Mouse (Mus musculus): ENCODE measurements around the gene Stard13. TPM values are rescaled to one million over a fixed set of nuclear protein-coding genes. Genes with fewer than 3 reads are reported as not detected.

Gene Stard13
- total and polyA plus RNA-seq, 3 experiments: not detected

GRCm38 (mm10) chr5:151183656-151184240 lies 49.9 kb downstream of the Stard13 start:
- Histone ChIP-seq H3K27me3 (ENCODE audit: control insufficient read depth in 1 of 2, insufficient read depth in 2 of 2, low read length in 2 of 2) (no peaks in the 10 kb centered on the region), H3K4me1 (ENCODE audit: control insufficient read depth in 1 of 2, insufficient read depth in 2 of 2, low read length in 2 of 2) (no peaks in the 10 kb centered on the region), H3K79me2 (ENCODE audit: control insufficient read depth, insufficient read depth, low read length, poor library complexity) (no peaks in the 10 kb centered on the region), H3K27ac (ENCODE audit: control insufficient read depth, low read depth, low read length) (no peak overlapping the region), H3K9me3 (replicated peaks; ENCODE audit: insufficient read depth, low read length) (no peaks in the 10 kb centered on the region), H3K4me3 (ENCODE audit: control insufficient read depth in 1 of 2, insufficient read depth in 1 of 2, low read depth in 2 of 2, low read length in 2 of 2) (no peak overlapping the region), H3K9ac (ENCODE audit: control insufficient read depth, low read depth, low read length, poor library complexity, severe bottlenecking) (no peak overlapping the region), H3K36me3 (ENCODE audit: control insufficient read depth in 1 of 2, insufficient read depth in 2 of 2, low read length in 2 of 2) (no peaks in the 10 kb centered on the region)
- no peak for DNase-seq (ENCODE audit: low read depth, low spot score)
- TF ChIP-seq NRF1 (IDR thresholded peaks at IDR 0.05; ENCODE audit: insufficient read depth, low read depth, low read length, poor library complexity, severe bottlenecking): no peak
- TF ChIP-seq KAT2A (conservative IDR thresholded peaks at IDR 0.05; ENCODE audit: low read depth, low read length): no peak
- no peak for TF ChIP-seq ZMIZ1 (IDR thresholded peaks at IDR 0.05; ENCODE audit: low read depth, low read length)
- TF ChIP-seq MXI1 (IDR thresholded peaks at IDR 0.05; ENCODE audit: low read depth, low read length): no peak

GRCm38 (mm10) chr5:151181288-151181687 lies 52.3 kb downstream of the Stard13 start:
- DNase-seq (ENCODE audit: low read depth, low spot score): no peak
- H3K79me2 ChIP-seq (ENCODE audit: control insufficient read depth, insufficient read depth, low read length, poor library complexity): no peaks in the 10 kb centered on the region
- H3K4me1 ChIP-seq (ENCODE audit: control insufficient read depth in 1 of 2, insufficient read depth in 2 of 2, low read length in 2 of 2): no peaks in the 10 kb centered on the region
- H3K4me3 ChIP-seq (ENCODE audit: control insufficient read depth in 1 of 2, insufficient read depth in 1 of 2, low read depth in 2 of 2, low read length in 2 of 2): no peak overlapping the region
- no peak overlapping the region for H3K9ac ChIP-seq (ENCODE audit: control insufficient read depth, low read depth, low read length, poor library complexity, severe bottlenecking)
- H3K9me3 ChIP-seq (replicated peaks; ENCODE audit: insufficient read depth, low read length): no peaks in the 10 kb centered on the region
- H3K27ac ChIP-seq (ENCODE audit: control insufficient read depth, low read depth, low read length): no peak overlapping the region
- H3K36me3 ChIP-seq (ENCODE audit: control insufficient read depth in 1 of 2, insufficient read depth in 2 of 2, low read length in 2 of 2): no peaks in the 10 kb centered on the region
- no peak for TF ChIP-seq CTCF (IDR thresholded peaks at IDR 0.05 in 2 of 3, conservative IDR thresholded peaks at IDR 0.05 in 1 of 3; ENCODE audit: control insufficient read depth in 1 of 3, insufficient read depth in 1 of 3, low read depth in 2 of 3, low read length in 3 of 3, poor library complexity in 1 of 3, severe bottlenecking in 1 of 3)
- TF ChIP-seq GABPA (IDR thresholded peaks at IDR 0.05; ENCODE audit: low read depth, low read length): no peak
- no peak for TF ChIP-seq MYC (IDR thresholded peaks at IDR 0.05; ENCODE audit: low read depth, low read length)
- TF ChIP-seq GATA1 (IDR thresholded peaks at IDR 0.05; ENCODE audit: low read depth, low read length): no peak
- TF ChIP-seq MAZ (IDR thresholded peaks at IDR 0.05; ENCODE audit: low read depth, low read length): no peak
- TF ChIP-seq POLR2AphosphoS5 (IDR thresholded peaks at IDR 0.05; ENCODE audit: borderline replicate concordance, low read depth, low read length): no peak
- TF ChIP-seq ZKSCAN1 (IDR thresholded peaks at IDR 0.05; ENCODE audit: low read depth, low read length): no peak
- TF ChIP-seq ZMIZ1 (IDR thresholded peaks at IDR 0.05; ENCODE audit: low read depth, low read length): no peak
- no peaks in the 10 kb centered on the region for H3K27me3 ChIP-seq (ENCODE audit: control insufficient read depth in 1 of 2, insufficient read depth in 2 of 2, low read length in 2 of 2)

GRCm38 (mm10) chr5:151180176-151180785 lies 53.4 kb downstream of the Stard13 start:
- Histone ChIP-seq H3K9me3 (replicated peaks; ENCODE audit: insufficient read depth, low read length) (no peaks in the 10 kb centered on the region), H3K27ac (ENCODE audit: control insufficient read depth, low read depth, low read length) (no peak overlapping the region), H3K36me3 (ENCODE audit: control insufficient read depth in 1 of 2, insufficient read depth in 2 of 2, low read length in 2 of 2) (no peaks in the 10 kb centered on the region), H3K27me3 (ENCODE audit: control insufficient read depth in 1 of 2, insufficient read depth in 2 of 2, low read length in 2 of 2) (no peaks in the 10 kb centered on the region), H3K4me1 (ENCODE audit: control insufficient read depth in 1 of 2, insufficient read depth in 2 of 2, low read length in 2 of 2) (no peaks in the 10 kb centered on the region), H3K79me2 (ENCODE audit: control insufficient read depth, insufficient read depth, low read length, poor library complexity) (no peaks in the 10 kb centered on the region), H3K4me3 (ENCODE audit: control insufficient read depth in 1 of 2, insufficient read depth in 1 of 2, low read depth in 2 of 2, low read length in 2 of 2) (no peak overlapping the region), H3K9ac (ENCODE audit: control insufficient read depth, low read depth, low read length, poor library complexity, severe bottlenecking) (no peak overlapping the region)
- TF ChIP-seq SMC3 (IDR thresholded peaks at IDR 0.05; ENCODE audit: low read depth, low read length): no peak
- no peak for TF ChIP-seq HCFC1 (IDR thresholded peaks at IDR 0.05; ENCODE audit: low read depth, low read length)
- no peak for TF ChIP-seq MYC (IDR thresholded peaks at IDR 0.05; ENCODE audit: low read depth, low read length)
- TF ChIP-seq SIN3A (IDR thresholded peaks at IDR 0.05; ENCODE audit: low read length): no peak
- TF ChIP-seq MEF2A (IDR thresholded peaks at IDR 0.05; ENCODE audit: extremely low read depth, insufficient replicate concordance, low read depth, low read length, poor library complexity, severe bottlenecking): no peak
- TF ChIP-seq TAL1 (IDR thresholded peaks at IDR 0.05; ENCODE audit: low read length): no peak
- TF ChIP-seq MAX (IDR thresholded peaks at IDR 0.05; ENCODE audit: low read length): no peak
- TF ChIP-seq POLR2AphosphoS5 (IDR thresholded peaks at IDR 0.05; ENCODE audit: borderline replicate concordance, low read depth, low read length): no peak
- DNase-seq (ENCODE audit: low read depth, low spot score): no peak

Data from MEL (cell line).